Mouse (Mus musculus) limb, embryonic 11.5 days (tissue): Measurements from ENCODE around the gene Pdcd11. TPM values are rescaled to one million over a fixed set of nuclear protein-coding genes. Genes with fewer than 3 reads are reported as not detected.

ENCODE experiments used
- ATAC-seq: fragments of 200-750 bp; cut with Nextera tagmentation; 2 replicates; pipeline ENCODE4 v1.8.0; 2017; ENCODE audit warnings: low read depth; ENCODE audit not compliant: insufficient number of reproducible peaks, low FRiP score, low TSS enrichment
- DNase-seq: peaks from one replicate; pipeline ENCODE4 v3.0.0-alpha.2; 2015; ENCODE audit warnings: low spot score
- H3K27ac ChIP-seq: fragments of 300-500 bp; sonication (generic); replicated peaks from 2 replicates; pipeline ENCODE4 v1.5.1; 2014; ENCODE audit warnings: low read depth, mild to moderate bottlenecking, low read length
- H3K27me3 ChIP-seq: fragments of 300-500 bp; sonication (generic); 2 replicates; pipeline ENCODE4 v1.6.1; 2014; ENCODE audit warnings: mild to moderate bottlenecking, low read length, mixed read lengths; ENCODE audit not compliant: control insufficient read depth, insufficient read depth
- H3K36me3 ChIP-seq: fragments of 300-500 bp; sonication (generic); 2 replicates; pipeline ENCODE4 v1.6.1; 2014; ENCODE audit warnings: mild to moderate bottlenecking, low read length, moderate library complexity, mixed read lengths; ENCODE audit not compliant: control insufficient read depth, insufficient read depth
- H3K4me1 ChIP-seq: fragments of 300-500 bp; sonication (generic); 2 replicates; pipeline ENCODE4 v1.6.1; 2014; ENCODE audit warnings: low read length, mixed read lengths; ENCODE audit not compliant: control insufficient read depth, insufficient read depth
- H3K4me2 ChIP-seq: fragments of 300-500 bp; sonication (generic); 2 replicates; pipeline ENCODE4 v1.6.1; 2014; ENCODE audit warnings: low read depth, mild to moderate bottlenecking, moderate library complexity; ENCODE audit not compliant: severe bottlenecking
- H3K4me3 ChIP-seq: fragments of 300-500 bp; sonication (generic); 2 replicates; pipeline ENCODE4 v1.5.1; 2014; ENCODE audit warnings: low read depth, low read length
- H3K9ac ChIP-seq: fragments of 300-500 bp; sonication (generic); 2 replicates; pipeline ENCODE4 v1.6.1; 2014; ENCODE audit warnings: mild to moderate bottlenecking, low read length
- H3K9me3 ChIP-seq: fragments of 300-500 bp; sonication (generic); 2 replicates; pipeline ENCODE4 v1.6.1; 2016; ENCODE audit warnings: low read length; ENCODE audit not compliant: control insufficient read depth
- WGBS: fragments of 180-500 bp; shearing (Covaris S2); extraction: QIAGEN DNeasy Blood & Tissue Kit; methylation state at CpG from one replicate; pipeline ENCODE4 v1.1.7; 2014; 5-methylcytosine and 5-hydroxymethylcytosine counted together
- polyA plus RNA-seq: library from polyadenylated mRNA; unstranded; fragments of >200 nt; fragmentation: Nextera tagmentation; extraction: Ambion mirVana; gene quantifications from 2 replicates; pipeline ENCODE4 v1.2.1, GENCODE M21; 2014

Pdcd11 gene
- 11.0 and 13.1 TPM in 2 replicates for polyA plus RNA-seq

DNA sequence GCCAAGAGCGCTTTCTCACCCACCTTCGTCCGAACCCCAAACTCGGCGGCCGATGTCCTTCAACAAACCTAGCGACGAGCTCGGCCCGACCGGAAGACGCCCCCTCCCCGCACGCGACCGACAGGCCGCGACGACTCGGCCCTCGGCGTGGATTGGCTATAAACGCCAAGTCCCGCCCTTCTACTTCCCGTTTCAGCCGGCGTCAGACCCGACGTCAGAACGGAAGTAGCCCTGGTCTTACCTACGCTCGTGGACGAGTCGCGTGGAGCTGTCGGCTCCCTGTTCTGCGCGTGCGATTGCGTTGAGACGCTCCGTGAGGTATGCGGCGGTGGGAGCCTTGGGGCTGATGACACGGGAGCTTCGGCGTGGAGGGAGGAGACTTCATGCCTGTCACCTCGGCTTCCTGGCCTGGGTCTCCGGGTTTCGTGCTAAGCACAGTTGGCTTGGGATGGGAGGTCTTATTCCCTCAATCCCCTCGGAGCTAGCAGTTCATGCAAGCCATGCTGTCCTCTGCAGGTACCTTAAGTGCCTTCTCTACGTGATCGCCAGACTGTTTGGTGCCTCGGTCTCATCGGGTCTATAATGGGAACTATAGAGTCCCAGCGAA is at the start of gene Pdcd11, which contains the start of gene Usmg5:
TSS of gene Pdcd11 (plus strand) at position 219 of the 607 bp plus-strand sequence.
TSS of gene Usmg5 (minus strand) at position 98 of the 607 bp plus-strand sequence.
- Histone ChIP-seq H3K4me2 (peak within 1 kb of the TSS; percentile 81), H3K4me3 (peak within 1 kb of the TSS; percentile 90), H3K9me3 (no peaks in the 10 kb centered on the region), H3K4me1 (peaks cover 4% of the 10 kb centered on the region; the same call in 1 of the 2 replicates), H3K36me3 (peaks cover 6% of the 10 kb centered on the region; the same call in 1 of the 2 replicates), H3K27ac (0 out of 2 replicates have a peak within 1 kb of the TSS, but pooled peaks have one; percentile 9), H3K9ac (peak within 1 kb of the TSS; percentile 96), H3K27me3 (no peaks in the 10 kb centered on the region)
- DNase-seq (peak; percentile 96), ATAC-seq (peak; percentile 99)
- under 1% methylated on average over 56 of the region's 56 CpGs for WGBS

DNA sequence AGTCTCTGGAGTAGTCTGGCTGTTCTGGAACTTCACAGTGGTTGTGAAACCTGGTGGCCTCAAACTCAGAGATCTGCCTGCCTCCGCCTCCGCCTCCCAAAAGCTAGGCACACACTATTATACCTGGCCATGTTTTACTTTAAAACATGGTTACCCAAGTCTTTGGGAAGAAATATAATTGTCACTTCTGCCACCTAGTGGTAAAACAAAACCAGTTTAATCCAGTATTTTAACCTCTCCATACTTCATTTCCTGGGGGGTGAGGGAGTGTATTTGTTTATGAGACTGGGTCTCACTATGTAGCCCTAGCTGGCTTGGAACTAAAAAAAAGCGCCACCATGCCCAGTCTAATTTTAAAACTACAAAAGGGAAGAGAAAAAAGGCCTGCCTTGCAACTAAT is 47.0 kb upstream of the Pdcd11 start:
- no peak overlapping the region for H3K27ac ChIP-seq
- no peak overlapping the region for H3K9ac ChIP-seq
- H3K4me2 ChIP-seq, result no peak overlapping the region
- 94% methylated on average over 3 of the region's 3 CpGs for WGBS
- no peaks in the 10 kb centered on the region for H3K4me1 ChIP-seq
- H3K36me3 ChIP-seq, result peaks cover 5% of the 10 kb centered on the region; the same call in 1 of the 2 replicates
- no peaks in the 10 kb centered on the region for H3K27me3 ChIP-seq
- no peaks in the 10 kb centered on the region for H3K9me3 ChIP-seq
- ATAC-seq (no peak), DNase-seq (no peak)
- no peak overlapping the region for H3K4me3 ChIP-seq

DNA sequence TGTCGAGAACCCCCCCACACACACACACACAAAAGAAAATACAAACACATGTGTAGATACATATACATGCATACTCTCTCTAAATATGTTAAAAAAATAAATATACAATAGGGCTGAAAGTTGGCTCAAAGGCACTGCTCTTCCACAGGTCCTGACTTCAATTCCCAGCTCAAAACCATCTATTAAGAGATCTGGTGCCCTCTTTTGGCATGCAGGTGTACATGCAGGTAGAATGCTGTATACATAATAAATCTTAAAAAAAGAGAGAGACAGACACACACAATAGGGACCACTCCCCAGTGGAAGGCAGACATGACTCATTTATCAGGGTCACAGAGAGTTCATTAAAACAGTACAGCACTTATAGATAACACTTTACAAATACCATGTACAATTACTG is 44.2 kb upstream of the Pdcd11 start:
- Histone ChIP-seq H3K4me2 (no peak overlapping the region), H3K27ac (no peak overlapping the region), H3K36me3 (peaks cover 3% of the 10 kb centered on the region; the same call in 1 of the 2 replicates), H3K9me3 (no peaks in the 10 kb centered on the region), H3K9ac (no peak overlapping the region), H3K4me1 (peaks cover 10% of the 10 kb centered on the region; the same call in 1 of the 2 replicates), H3K4me3 (no peak overlapping the region), H3K27me3 (no peaks in the 10 kb centered on the region)
- 85% methylated on average over 1 of the region's 1 CpGs for WGBS
- no peak for ATAC-seq
- no peak for DNase-seq

DNA sequence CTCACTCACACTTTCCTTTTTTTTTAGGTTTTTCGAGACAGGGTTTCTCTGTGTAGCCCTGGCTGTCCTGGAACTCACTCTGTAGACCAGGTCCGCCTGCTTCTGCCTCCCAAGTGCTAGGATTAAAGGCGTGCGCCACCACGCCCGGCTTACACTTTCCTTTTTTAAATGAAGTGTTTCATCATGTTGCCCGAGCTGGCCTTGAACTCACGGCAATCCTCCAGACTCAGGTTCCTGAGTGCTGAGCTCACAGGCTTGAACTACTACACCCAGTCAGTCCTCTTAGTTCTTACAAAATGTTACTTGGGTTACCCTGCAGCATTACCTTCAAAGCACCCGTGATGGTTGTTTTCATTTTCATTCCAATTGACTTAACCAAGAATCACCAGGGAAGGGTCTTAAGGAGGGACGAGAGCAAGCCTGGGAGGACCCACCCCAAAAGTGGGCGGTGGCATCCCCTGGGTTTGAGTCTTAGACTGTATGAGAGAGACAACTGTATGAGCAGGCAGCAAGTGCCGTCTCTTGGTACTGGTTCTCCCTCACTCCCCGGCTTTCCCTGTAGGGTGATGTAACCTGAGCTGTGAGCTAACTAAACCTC is 43.2 kb upstream of the Pdcd11 start:
- DNase-seq (no peak), ATAC-seq (no peak)
- H3K36me3 ChIP-seq, result peaks cover 3% of the 10 kb centered on the region; the same call in 1 of the 2 replicates
- 83% methylated on average over 13 of the region's 13 CpGs for WGBS
- no peak overlapping the region for H3K27ac ChIP-seq
- no peak overlapping the region for H3K4me2 ChIP-seq
- H3K27me3 ChIP-seq, result no peaks in the 10 kb centered on the region
- H3K4me1 ChIP-seq, result peaks cover 10% of the 10 kb centered on the region; the same call in 1 of the 2 replicates
- H3K9ac ChIP-seq, result no peak overlapping the region
- no peaks in the 10 kb centered on the region for H3K9me3 ChIP-seq
- H3K4me3 ChIP-seq, result no peak overlapping the region

DNA sequence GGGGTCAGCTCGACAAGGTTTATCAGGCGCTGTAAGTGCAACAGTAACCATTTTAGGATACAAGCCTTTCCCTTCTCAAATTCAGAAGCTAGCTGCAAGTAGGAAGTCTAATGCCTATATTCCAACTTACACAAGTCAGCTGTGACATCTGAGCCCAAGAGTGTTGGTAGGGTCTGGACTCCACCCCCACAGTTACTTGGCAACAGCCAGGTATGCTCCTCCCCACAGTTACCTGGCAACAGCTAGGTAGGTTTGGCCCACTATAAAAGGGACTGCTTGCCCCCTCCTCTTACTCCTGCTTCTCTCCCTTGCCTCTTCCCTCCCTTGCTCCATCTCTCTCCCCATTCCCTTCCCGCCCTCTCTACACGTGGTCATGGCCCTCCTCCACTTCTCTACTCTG is 41.5 kb upstream of the Pdcd11 start:
- Histone ChIP-seq H3K27me3 (no peaks in the 10 kb centered on the region), H3K9me3 (no peaks in the 10 kb centered on the region), H3K27ac (no peak overlapping the region), H3K4me1 (peaks cover 10% of the 10 kb centered on the region; the same call in 1 of the 2 replicates), H3K4me3 (no peak overlapping the region), H3K36me3 (peaks cover 3% of the 10 kb centered on the region; the same call in 1 of the 2 replicates), H3K4me2 (peak overlapping the region; percentile 77; the same call in 1 of the 2 replicates), H3K9ac (no peak overlapping the region)
- no peak for ATAC-seq
- no peak for DNase-seq
- 66% methylated on average over 4 of the region's 4 CpGs for WGBS

DNA sequence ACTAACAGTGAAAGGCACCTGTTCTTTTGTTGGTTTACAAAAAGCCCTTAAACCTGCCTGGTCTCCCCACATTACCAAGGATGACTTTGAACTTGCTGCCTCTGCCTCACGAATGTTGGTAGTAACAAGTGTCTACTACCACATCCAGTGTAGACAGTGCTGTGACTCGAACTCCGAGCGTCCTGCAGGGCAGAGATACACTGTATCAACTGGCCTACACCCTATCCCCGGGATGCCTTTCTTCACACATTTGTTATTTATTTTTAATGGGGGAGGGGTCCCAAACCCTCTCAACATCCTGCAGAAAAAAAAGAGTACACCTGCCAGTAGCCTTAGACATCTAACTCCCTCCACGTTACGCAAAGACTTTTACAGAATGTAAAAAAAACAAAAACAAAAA is 40.7 kb upstream of the Pdcd11 start:
- H3K4me1 ChIP-seq, result peaks cover 10% of the 10 kb centered on the region; the same call in 1 of the 2 replicates
- no peak for DNase-seq
- no peak for ATAC-seq
- WGBS, result 13% methylated on average over 7 of the region's 7 CpGs
- peaks cover 3% of the 10 kb centered on the region; the same call in 1 of the 2 replicates for H3K36me3 ChIP-seq
- peak overlapping the region; percentile 75 for H3K4me3 ChIP-seq
- no peak overlapping the region for H3K27ac ChIP-seq
- peak overlapping the region; percentile 77 for H3K4me2 ChIP-seq
- H3K9ac ChIP-seq, result peak overlapping the region; percentile 84
- H3K27me3 ChIP-seq, result no peaks in the 10 kb centered on the region
- no peaks in the 10 kb centered on the region for H3K9me3 ChIP-seq

DNA sequence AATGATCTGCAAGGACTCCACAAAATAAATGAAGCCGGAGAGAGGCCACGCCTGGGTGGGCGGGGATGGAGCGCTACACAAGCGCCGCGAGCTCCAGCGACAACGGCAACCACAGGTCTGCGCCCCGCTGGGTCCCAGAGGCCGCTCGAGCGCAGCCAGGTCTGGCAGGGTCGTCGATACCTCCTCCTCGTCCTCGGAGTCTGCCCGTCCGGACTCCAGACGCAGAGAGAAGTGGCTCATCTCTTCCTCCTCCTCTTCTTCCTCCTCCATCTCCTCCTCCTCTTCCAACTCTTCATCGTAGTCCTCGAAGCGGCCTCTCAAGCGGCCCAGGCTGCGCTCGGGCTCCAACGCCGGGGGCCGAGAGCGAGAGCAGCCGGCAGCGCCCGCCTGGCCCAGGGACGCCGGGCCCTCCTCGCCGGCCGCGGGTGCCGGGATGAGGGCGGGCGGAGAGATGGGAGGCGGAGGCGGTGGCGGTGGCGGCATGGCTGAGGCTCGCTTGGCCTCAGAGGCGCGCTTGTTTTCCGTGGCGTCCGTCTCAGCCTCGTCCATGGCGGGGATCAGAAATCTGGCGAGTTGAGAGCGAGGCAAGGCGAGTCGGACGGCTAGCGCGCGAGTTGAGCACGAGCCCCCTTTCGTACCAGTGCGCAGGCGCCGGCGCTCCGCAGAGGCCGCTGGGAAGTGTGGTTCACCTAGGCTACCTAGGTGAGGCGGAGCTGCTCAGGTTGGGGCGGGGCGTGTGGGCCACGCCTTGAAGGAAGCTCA is 40.1 kb upstream of the Pdcd11 start, which contains the start of gene Pcgf6:
TSS of gene Pcgf6 (minus strand) at position 636 of the 762 bp plus-strand sequence.
- peaks cover 10% of the 10 kb centered on the region; the same call in 1 of the 2 replicates for H3K4me1 ChIP-seq
- WGBS, result under 1% methylated on average over 71 of the region's 75 CpGs
- no peaks in the 10 kb centered on the region for H3K27me3 ChIP-seq
- DNase-seq (peak; percentile 89), ATAC-seq (peak; percentile 87)
- H3K4me3 ChIP-seq, result peak within 1 kb of the TSS; percentile 75
- H3K4me2 ChIP-seq, result peak within 1 kb of the TSS; percentile 77
- H3K9me3 ChIP-seq, result no peaks in the 10 kb centered on the region
- peak within 1 kb of the TSS; percentile 89 for H3K27ac ChIP-seq
- H3K36me3 ChIP-seq, result no peaks in the 10 kb centered on the region; the same call in 1 of the 2 replicates
- peak within 1 kb of the TSS; percentile 84 for H3K9ac ChIP-seq

DNA sequence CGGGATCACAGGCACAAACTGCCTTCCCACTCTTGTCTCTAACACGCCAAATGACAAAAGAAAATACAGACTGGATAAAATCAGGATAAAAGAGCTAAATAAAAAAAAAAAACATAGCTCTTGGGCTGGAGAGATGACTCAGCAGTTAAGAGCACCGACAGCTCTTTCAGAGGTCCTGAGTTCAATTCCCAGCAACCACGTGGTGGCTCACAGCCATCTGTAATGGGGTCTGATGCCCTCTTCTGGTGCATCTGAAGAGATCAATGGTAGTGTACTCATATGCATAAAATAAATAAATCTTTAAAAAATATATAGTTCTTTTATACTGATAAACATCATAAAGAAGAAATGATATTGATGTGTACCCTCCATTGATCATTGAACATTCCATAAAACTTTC is 37.6 kb upstream of the Pdcd11 start:
- DNase-seq (no peak), ATAC-seq (no peak)
- Histone ChIP-seq H3K9me3 (no peaks in the 10 kb centered on the region), H3K4me3 (no peak overlapping the region), H3K36me3 (no peaks in the 10 kb centered on the region), H3K4me2 (no peak overlapping the region), H3K27me3 (no peaks in the 10 kb centered on the region), H3K4me1 (peaks cover 10% of the 10 kb centered on the region; the same call in 1 of the 2 replicates), H3K9ac (no peak overlapping the region), H3K27ac (no peak overlapping the region)
- 79% methylated on average over 4 of the region's 4 CpGs for WGBS
